Mouse (Mus musculus) liver, embryonic 11.5 days (tissue): ENCODE results near the gene Gm42791. TPM values are rescaled to one million over a fixed set of nuclear protein-coding genes. Genes with fewer than 3 reads are reported as not detected.

ENCODE experiments used
- ATAC-seq: fragments of 200-750 bp; cut with Nextera tagmentation; replicated peaks from 2 replicates; pipeline ENCODE4 v1.8.0; 2017; ENCODE audit warnings: moderate number of reproducible peaks, mild to moderate bottlenecking, moderate TSS enrichment, moderate library complexity; ENCODE audit not compliant: low FRiP score
- DNase-seq: peaks from one replicate; pipeline ENCODE4 v3.0.0-alpha.2; 2017; ENCODE audit warnings: low spot score
- H3K27ac ChIP-seq: fragments of 300-500 bp; sonication (generic); 2 replicates; pipeline ENCODE4 v1.5.1; 2014; ENCODE audit warnings: mild to moderate bottlenecking, low read depth, low read length, control low read depth
- H3K27me3 ChIP-seq: fragments of 300-500 bp; sonication (generic); replicated peaks from 2 replicates; pipeline ENCODE4 v1.6.1; 2014; ENCODE audit warnings: low read length, mixed read lengths; ENCODE audit not compliant: control insufficient read depth, insufficient read depth
- H3K36me3 ChIP-seq: fragments of 300-500 bp; sonication (generic); 2 replicates; pipeline ENCODE4 v1.6.1; 2014; ENCODE audit warnings: mild to moderate bottlenecking, low read length, moderate library complexity, mixed read lengths; ENCODE audit not compliant: control insufficient read depth, insufficient read depth
- H3K4me1 ChIP-seq: fragments of 300-500 bp; sonication (generic); replicated peaks from 2 replicates; pipeline ENCODE4 v1.6.1; 2014; ENCODE audit warnings: low read length, mixed read lengths; ENCODE audit not compliant: control insufficient read depth, insufficient read depth
- H3K4me2 ChIP-seq: fragments of 300-500 bp; sonication (generic); 2 replicates; pipeline ENCODE4 v1.6.1; 2014; ENCODE audit warnings: mild to moderate bottlenecking, control low read depth, moderate library complexity
- H3K4me3 ChIP-seq: fragments of 300-500 bp; sonication (generic); 2 replicates; pipeline ENCODE4 v1.5.1; 2014; ENCODE audit warnings: low read depth, low read length, control low read depth
- H3K9ac ChIP-seq: fragments of 300-500 bp; sonication (generic); 2 replicates; pipeline ENCODE4 v1.6.1; 2014; ENCODE audit warnings: low read depth, low read length, control low read depth
- H3K9me3 ChIP-seq: fragments of 300-500 bp; sonication (generic); 2 replicates; pipeline ENCODE4 v1.6.1; 2016; ENCODE audit warnings: low read length, inconsistent platforms, mixed read lengths; ENCODE audit not compliant: control insufficient read depth
- WGBS: fragments of 180-500 bp; shearing (Covaris S2); extraction: QIAGEN DNeasy Blood & Tissue Kit; methylation state at CpG from one replicate; pipeline ENCODE4 v1.1.7; 2014; 5-methylcytosine and 5-hydroxymethylcytosine counted together
- polyA plus RNA-seq: library from polyadenylated mRNA; unstranded; fragments of >200 nt; fragmentation: Nextera tagmentation; extraction: Ambion mirVana; gene quantifications from 2 replicates; pipeline ENCODE4 v1.2.1, GENCODE M21; 2014

Gene Gm42791
- polyA plus RNA-seq, 1 experiment from 2014 or later, result not detected

DNA sequence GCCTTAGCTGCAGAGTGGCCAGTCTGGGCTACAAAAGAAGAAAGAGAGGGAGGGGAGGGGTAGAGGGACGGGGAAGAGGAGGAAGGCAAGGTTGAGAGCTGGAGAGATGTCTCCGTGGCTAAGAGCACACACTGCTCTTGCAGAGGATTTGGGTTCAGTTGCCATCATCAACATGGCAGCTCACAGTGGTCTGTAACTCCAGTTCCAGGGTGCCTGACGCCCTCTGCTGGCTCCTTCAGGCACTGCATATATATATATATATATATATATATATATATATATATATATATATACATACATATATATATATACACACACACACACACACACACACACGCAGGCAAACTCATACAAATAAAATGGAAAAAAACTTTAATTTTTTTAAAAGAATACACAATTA lies 47.5 kb downstream of the Gm42791 start:
- no peak for DNase-seq
- H3K9me3 ChIP-seq, result no peaks in the 10 kb centered on the region
- no peak overlapping the region for H3K27ac ChIP-seq
- no peak for ATAC-seq
- no peaks in the 10 kb centered on the region for H3K27me3 ChIP-seq
- H3K4me1 ChIP-seq, result no peaks in the 10 kb centered on the region
- H3K4me3 ChIP-seq, result no peak overlapping the region
- no peak overlapping the region for H3K9ac ChIP-seq
- no peak overlapping the region for H3K4me2 ChIP-seq
- WGBS, result 72% methylated on average over 4 of the region's 4 CpGs
- no peaks in the 10 kb centered on the region for H3K36me3 ChIP-seq

GRCm38 (mm10) chr5:148946787-148947186 lies 48.2 kb downstream of the Gm42791 start:
- H3K9me3 ChIP-seq, result no peaks in the 10 kb centered on the region
- H3K27ac ChIP-seq, result no peak overlapping the region
- DNase-seq (no peak), ATAC-seq (no peak)
- H3K9ac ChIP-seq, result no peak overlapping the region
- H3K4me2 ChIP-seq, result no peak overlapping the region
- H3K4me1 ChIP-seq, result no peaks in the 10 kb centered on the region
- no peaks in the 10 kb centered on the region for H3K36me3 ChIP-seq
- H3K4me3 ChIP-seq, result no peak overlapping the region
- WGBS, result 70% methylated on average over 5 of the region's 5 CpGs
- no peaks in the 10 kb centered on the region for H3K27me3 ChIP-seq

DNA sequence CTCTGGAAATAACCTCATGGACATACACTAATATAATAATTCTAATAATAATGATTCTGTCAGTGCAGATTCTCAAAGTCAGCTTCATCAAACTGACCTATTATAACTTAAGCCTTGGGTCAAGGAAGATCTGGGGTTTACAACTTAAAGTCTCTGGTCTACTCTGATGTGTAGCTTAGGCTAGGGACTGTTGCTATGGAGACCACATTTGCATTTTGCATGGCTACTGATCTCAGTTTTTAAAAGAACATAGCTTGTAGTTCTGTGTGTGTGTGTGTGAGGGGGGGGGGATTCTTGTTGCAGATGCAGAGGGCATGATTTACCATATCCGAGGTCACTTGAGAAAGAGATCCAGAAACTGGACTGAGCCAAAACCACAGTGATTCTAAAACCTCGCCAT lies 49.2 kb downstream of the Gm42791 start:
- Histone ChIP-seq H3K9me3 (no peaks in the 10 kb centered on the region), H3K4me2 (no peak overlapping the region), H3K9ac (no peak overlapping the region), H3K27me3 (no peaks in the 10 kb centered on the region), H3K36me3 (no peaks in the 10 kb centered on the region), H3K4me3 (no peak overlapping the region), H3K27ac (no peak overlapping the region), H3K4me1 (no peaks in the 10 kb centered on the region)
- no peak for ATAC-seq
- 71% methylated on average over 2 of the region's 2 CpGs for WGBS
- no peak for DNase-seq

DNA sequence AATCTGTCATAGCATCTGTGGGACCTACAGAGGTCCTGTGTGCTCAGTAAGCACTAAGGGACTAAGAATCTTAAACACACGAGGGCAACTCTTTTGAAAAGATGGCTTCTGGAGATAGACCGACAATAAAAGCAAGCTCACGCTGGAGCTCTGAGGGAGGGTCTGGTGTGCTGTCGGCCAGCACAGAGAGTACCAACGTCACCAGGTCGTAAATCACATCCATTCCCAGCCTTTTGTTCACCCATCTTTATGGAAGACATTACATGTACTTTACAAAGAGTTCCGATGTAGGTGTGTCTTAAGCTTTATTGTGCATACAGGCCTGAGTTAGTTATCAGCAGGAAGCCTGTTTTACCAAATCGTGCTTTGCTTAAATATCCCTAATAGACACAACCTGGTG lies 50.9 kb downstream of the Gm42791 start:
- 57% methylated on average over 8 of the region's 8 CpGs for WGBS
- H3K4me3 ChIP-seq, result no peak overlapping the region
- no peaks in the 10 kb centered on the region for H3K9me3 ChIP-seq
- H3K4me1 ChIP-seq, result no peaks in the 10 kb centered on the region
- no peak overlapping the region for H3K27ac ChIP-seq
- ATAC-seq (no peak), DNase-seq (no peak)
- H3K4me2 ChIP-seq, result no peak overlapping the region
- no peak overlapping the region for H3K9ac ChIP-seq
- H3K36me3 ChIP-seq, result no peaks in the 10 kb centered on the region
- H3K27me3 ChIP-seq, result no peaks in the 10 kb centered on the region

DNA sequence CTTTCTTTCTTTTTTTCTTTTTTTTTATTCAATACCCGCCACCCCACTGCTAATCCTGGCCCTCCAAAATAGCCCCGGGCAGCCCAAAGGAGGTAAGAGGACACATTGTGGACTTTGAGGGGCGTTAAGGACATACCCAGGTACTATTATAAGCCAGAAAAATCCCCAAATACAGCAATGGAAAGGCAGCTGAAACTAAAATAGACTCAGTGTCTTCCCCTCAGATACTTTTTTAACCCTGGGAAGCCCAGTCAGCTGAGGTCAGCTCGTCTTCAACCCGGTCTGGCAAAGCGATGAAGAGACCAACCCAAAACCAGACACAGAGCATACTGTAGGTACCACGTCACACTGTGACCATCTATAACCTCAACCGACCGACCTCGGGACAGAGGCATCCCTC lies 51.5 kb downstream of the Gm42791 start:
- WGBS, result 85% methylated on average over 10 of the region's 10 CpGs
- ATAC-seq, result no peak

DNA sequence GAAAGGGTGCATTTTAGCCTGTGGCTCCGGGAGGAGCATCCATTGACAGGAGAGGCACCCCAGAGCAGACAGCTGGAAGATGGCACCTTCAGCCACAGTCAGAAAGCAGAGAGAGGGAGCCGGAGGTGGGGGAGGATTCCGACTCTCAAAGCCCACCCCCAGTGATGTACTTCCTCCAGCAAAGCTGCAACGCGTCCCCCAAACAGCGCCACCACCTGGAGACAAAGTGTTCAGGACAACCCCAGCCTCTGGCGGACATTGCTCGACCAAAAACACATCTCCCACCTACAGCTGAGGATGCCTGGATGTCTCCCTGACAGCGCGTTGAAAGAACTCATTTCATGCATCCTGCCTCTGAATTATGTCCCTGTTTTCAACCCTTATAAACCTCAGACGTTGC lies 52.0 kb downstream of the Gm42791 start:
- DNase-seq (no peak), ATAC-seq (no peak)
- Histone ChIP-seq H3K4me2 (no peak overlapping the region), H3K27me3 (no peaks in the 10 kb centered on the region), H3K27ac (no peak overlapping the region), H3K4me1 (no peaks in the 10 kb centered on the region), H3K36me3 (no peaks in the 10 kb centered on the region), H3K4me3 (no peak overlapping the region), H3K9ac (no peak overlapping the region), H3K9me3 (no peaks in the 10 kb centered on the region)
- WGBS, result 76% methylated on average over 11 of the region's 11 CpGs

More for the DNA sequence above, 51.5 kb downstream of the Gm42791 start:
- Histone ChIP-seq H3K4me1 (no peaks in the 10 kb centered on the region), H3K27me3 (no peaks in the 10 kb centered on the region), H3K4me3 (no peak overlapping the region), H3K9me3 (no peaks in the 10 kb centered on the region), H3K27ac (no peak overlapping the region), H3K4me2 (no peak overlapping the region), H3K36me3 (no peaks in the 10 kb centered on the region), H3K9ac (no peak overlapping the region)
- no peak for DNase-seq

GRCm38 (mm10) chr5:148942305-148942704 lies 52.6 kb downstream of the Gm42791 start:
- Histone ChIP-seq H3K27ac (no peak overlapping the region), H3K4me3 (no peak overlapping the region), H3K27me3 (no peaks in the 10 kb centered on the region), H3K36me3 (no peaks in the 10 kb centered on the region), H3K4me2 (no peak overlapping the region), H3K4me1 (no peaks in the 10 kb centered on the region), H3K9me3 (no peaks in the 10 kb centered on the region), H3K9ac (no peak overlapping the region)
- WGBS, result 89% methylated on average over 6 of the region's 6 CpGs
- DNase-seq, result no peak
- no peak for ATAC-seq

- WGBS, result 90% methylated on average over 10 of the region's 10 CpGs
- H3K4me3 ChIP-seq, result no peak overlapping the region
- DNase-seq (no peak), ATAC-seq (no peak)
- no peaks in the 10 kb centered on the region for H3K4me1 ChIP-seq
- H3K9ac ChIP-seq, result no peak overlapping the region
- H3K9me3 ChIP-seq, result no peaks in the 10 kb centered on the region
- H3K36me3 ChIP-seq, result no peaks in the 10 kb centered on the region
- no peak overlapping the region for H3K4me2 ChIP-seq
- no peak overlapping the region for H3K27ac ChIP-seq
- H3K27me3 ChIP-seq, result no peaks in the 10 kb centered on the region
These were observed 53.1 kb downstream of the Gm42791 start for GRCm38 (mm10) chr5:148941867-148942266.

- DNase-seq (no peak), ATAC-seq (no peak)
- Histone ChIP-seq H3K27ac (no peak overlapping the region), H3K9ac (no peak overlapping the region), H3K27me3 (no peaks in the 10 kb centered on the region), H3K4me1 (peaks cover 11% of the 10 kb centered on the region), H3K4me3 (no peak overlapping the region), H3K36me3 (no peaks in the 10 kb centered on the region), H3K4me2 (no peak overlapping the region), H3K9me3 (no peaks in the 10 kb centered on the region; the same call in 1 of the 2 replicates)
- 79% methylated on average over 11 of the region's 11 CpGs for WGBS
These were observed 55.0 kb downstream of the Gm42791 start for GRCm38 (mm10) chr5:148939948-148940382.
